Mouse (Mus musculus): ENCODE measurements around the gene Ric1. TPM values are rescaled to one million over a fixed set of nuclear protein-coding genes. Genes with fewer than 3 reads are reported as not detected.
"Not testable (repeated sequence)": the region's sequence is repeated elsewhere in the genome, so short reads cannot be mapped to it uniquely, and the experiment has no call there.

The Ric1 gene
- polyA plus RNA-seq, 1 experiment from 2014 or later: 13.5 TPM

- H3K9me3 ChIP-seq (replicated peaks; ENCODE audit: low read length): no peaks in the 10 kb centered on the region
- no peak overlapping the region for H3K9ac ChIP-seq (ENCODE audit: low read depth, low read length)
- no peaks in the 10 kb centered on the region for H3K4me1 ChIP-seq (replicated peaks; ENCODE audit: insufficient read depth, low read length)
- TF ChIP-seq CTCF (IDR thresholded peaks at IDR 0.05; ENCODE audit: low read depth): peak; percentile 92
- ATAC-seq (replicated peaks; ENCODE audit: low FRiP score, low read depth): 0 out of 2 replicates have a peak, but pooled peaks have one; percentile 40
- no peak overlapping the region for H3K27ac ChIP-seq
- H3K27me3 ChIP-seq (ENCODE audit: insufficient read depth, low read length): no peaks in the 10 kb centered on the region
- WGBS: 61% methylated on average over 7 of the region's 7 CpGs
- no peaks in the 10 kb centered on the region for H3K36me3 ChIP-seq (ENCODE audit: insufficient read depth, low read length)
- H3K4me2 ChIP-seq (ENCODE audit: low read length): no peak overlapping the region
- peak; percentile 79 for DNase-seq (ENCODE audit: low spot score)
- no peak overlapping the region for H3K4me3 ChIP-seq (replicated peaks; ENCODE audit: low read depth, low read length)
Observed at GRCm38 (mm10) chr19:29563258-29563779, 41.2 kb downstream of the Ric1 start.

- 97% methylated on average over 1 of the region's 1 CpGs for WGBS
Observed at GRCm38 (mm10) chr19:29566512-29566911, 44.4 kb downstream of the Ric1 start.

GRCm38 (mm10) chr19:29582439-29582838 is 60.4 kb downstream of the Ric1 start:
- ATAC-seq (replicated peaks; ENCODE audit: low FRiP score, low read depth): no peak
- H3K36me3 ChIP-seq (ENCODE audit: insufficient read depth, low read length): peaks cover 31% of the 10 kb centered on the region; the same call in 1 of the 2 replicates
- WGBS: 86% methylated on average over 2 of the region's 2 CpGs

More at GRCm38 (mm10) chr19:29566512-29566911, 44.4 kb downstream of the Ric1 start:
- H3K27ac ChIP-seq: no peak overlapping the region
- no peaks in the 10 kb centered on the region for H3K9me3 ChIP-seq (replicated peaks; ENCODE audit: low read length)
- no peak overlapping the region for H3K4me3 ChIP-seq (replicated peaks; ENCODE audit: low read depth, low read length)
- no peaks in the 10 kb centered on the region for H3K4me1 ChIP-seq (replicated peaks; ENCODE audit: insufficient read depth, low read length)
- H3K4me2 ChIP-seq (ENCODE audit: low read length): no peak overlapping the region
- no peak for TF ChIP-seq CTCF (IDR thresholded peaks at IDR 0.05; ENCODE audit: low read depth)
- ATAC-seq (replicated peaks; ENCODE audit: low FRiP score, low read depth) (no peak), DNase-seq (ENCODE audit: low spot score) (no peak)
- no peaks in the 10 kb centered on the region for H3K27me3 ChIP-seq (ENCODE audit: insufficient read depth, low read length)
- H3K36me3 ChIP-seq (ENCODE audit: insufficient read depth, low read length): peaks cover 13% of the 10 kb centered on the region
- no peak overlapping the region for H3K9ac ChIP-seq (ENCODE audit: low read depth, low read length)

GRCm38 (mm10) chr19:29583734-29584133 is 61.7 kb downstream of the Ric1 start:
- Histone ChIP-seq H3K4me1 (replicated peaks; ENCODE audit: insufficient read depth, low read length) (no peaks in the 10 kb centered on the region), H3K27ac (no peak overlapping the region), H3K4me3 (replicated peaks; ENCODE audit: low read depth, low read length) (no peak overlapping the region), H3K9me3 (replicated peaks; ENCODE audit: low read length) (no peaks in the 10 kb centered on the region), H3K27me3 (ENCODE audit: insufficient read depth, low read length) (no peaks in the 10 kb centered on the region), H3K4me2 (ENCODE audit: low read length) (no peak overlapping the region), H3K9ac (ENCODE audit: low read depth, low read length) (no peak overlapping the region), H3K36me3 (ENCODE audit: insufficient read depth, low read length) (peaks cover 34% of the 10 kb centered on the region)
- no peak for TF ChIP-seq CTCF (IDR thresholded peaks at IDR 0.05; ENCODE audit: low read depth)
- whole genome bisulfite sequencing: 89% methylated on average over 6 of the region's 6 CpGs
- DNase-seq (ENCODE audit: low spot score) (no peak), ATAC-seq (replicated peaks; ENCODE audit: low FRiP score, low read depth) (no peak)

More at GRCm38 (mm10) chr19:29582439-29582838, 60.4 kb downstream of the Ric1 start:
- no peaks in the 10 kb centered on the region for H3K4me1 ChIP-seq (replicated peaks; ENCODE audit: insufficient read depth, low read length)
- no peak overlapping the region for H3K9ac ChIP-seq (ENCODE audit: low read depth, low read length)
- no peak for DNase-seq (ENCODE audit: low spot score)
- no peaks in the 10 kb centered on the region for H3K9me3 ChIP-seq (replicated peaks; ENCODE audit: low read length)
- no peak overlapping the region for H3K4me2 ChIP-seq (ENCODE audit: low read length)
- no peaks in the 10 kb centered on the region for H3K27me3 ChIP-seq (ENCODE audit: insufficient read depth, low read length)
- no peak for TF ChIP-seq CTCF (IDR thresholded peaks at IDR 0.05; ENCODE audit: low read depth)
- no peak overlapping the region for H3K4me3 ChIP-seq (replicated peaks; ENCODE audit: low read depth, low read length)
- no peak overlapping the region for H3K27ac ChIP-seq

GRCm38 (mm10) chr19:29593783-29594182 is 71.7 kb downstream of the Ric1 start:
- H3K27me3 ChIP-seq (ENCODE audit: insufficient read depth, low read length); H3K9me3 ChIP-seq (replicated peaks; ENCODE audit: low read length); DNase-seq (ENCODE audit: low spot score); ATAC-seq (replicated peaks; ENCODE audit: low FRiP score, low read depth); H3K9ac ChIP-seq (ENCODE audit: low read depth, low read length); H3K4me2 ChIP-seq (ENCODE audit: low read length); H3K4me1 ChIP-seq (replicated peaks; ENCODE audit: insufficient read depth, low read length); H3K4me3 ChIP-seq (replicated peaks; ENCODE audit: low read depth, low read length); H3K27ac ChIP-seq: not testable (repeated sequence)
- WGBS: 82% methylated on average over 3 of the region's 3 CpGs
- peaks cover 25% of the 10 kb centered on the region for H3K36me3 ChIP-seq (ENCODE audit: insufficient read depth, low read length)

GRCm38 (mm10) chr19:29596276-29596675 is 74.2 kb downstream of the Ric1 start:
- ATAC-seq (replicated peaks; ENCODE audit: low FRiP score, low read depth): no peak
- H3K9ac ChIP-seq (ENCODE audit: low read depth, low read length): no peak overlapping the region
- H3K4me3 ChIP-seq (replicated peaks; ENCODE audit: low read depth, low read length): no peak overlapping the region
- H3K4me1 ChIP-seq (replicated peaks; ENCODE audit: insufficient read depth, low read length): no peaks in the 10 kb centered on the region
- no peak for DNase-seq (ENCODE audit: low spot score)
- no peak for TF ChIP-seq CTCF (IDR thresholded peaks at IDR 0.05; ENCODE audit: low read depth)
- no peaks in the 10 kb centered on the region for H3K27me3 ChIP-seq (ENCODE audit: insufficient read depth, low read length)
- 94% methylated on average over 3 of the region's 3 CpGs for WGBS
- H3K27ac ChIP-seq: no peak overlapping the region
- H3K36me3 ChIP-seq (ENCODE audit: insufficient read depth, low read length): peaks cover 32% of the 10 kb centered on the region
- H3K4me2 ChIP-seq (ENCODE audit: low read length): no peak overlapping the region
- H3K9me3 ChIP-seq (replicated peaks; ENCODE audit: low read length): no peaks in the 10 kb centered on the region

- peak; percentile 13; the same call in 1 of the 2 replicates for TF ChIP-seq CTCF (IDR thresholded peaks at IDR 0.05; ENCODE audit: low read depth)
- Histone ChIP-seq H3K9me3 (replicated peaks; ENCODE audit: low read length) (no peaks in the 10 kb centered on the region), H3K36me3 (ENCODE audit: insufficient read depth, low read length) (peaks cover 29% of the 10 kb centered on the region), H3K9ac (ENCODE audit: low read depth, low read length) (no peak overlapping the region), H3K27ac (no peak overlapping the region), H3K4me1 (replicated peaks; ENCODE audit: insufficient read depth, low read length) (no peaks in the 10 kb centered on the region), H3K27me3 (ENCODE audit: insufficient read depth, low read length) (no peaks in the 10 kb centered on the region), H3K4me2 (ENCODE audit: low read length) (no peak overlapping the region), H3K4me3 (replicated peaks; ENCODE audit: low read depth, low read length) (no peak overlapping the region)
- ATAC-seq (replicated peaks; ENCODE audit: low FRiP score, low read depth) (no peak), DNase-seq (ENCODE audit: low spot score) (no peak)
- 93% methylated on average over 2 of the region's 2 CpGs for WGBS
Observed at GRCm38 (mm10) chr19:29596985-29597384, 74.9 kb downstream of the Ric1 start.

All from kidney, postnatal 0 days (tissue).